28 mouse cellular contexts compared by ENCODE assay signal in the genomic region with DNA sequence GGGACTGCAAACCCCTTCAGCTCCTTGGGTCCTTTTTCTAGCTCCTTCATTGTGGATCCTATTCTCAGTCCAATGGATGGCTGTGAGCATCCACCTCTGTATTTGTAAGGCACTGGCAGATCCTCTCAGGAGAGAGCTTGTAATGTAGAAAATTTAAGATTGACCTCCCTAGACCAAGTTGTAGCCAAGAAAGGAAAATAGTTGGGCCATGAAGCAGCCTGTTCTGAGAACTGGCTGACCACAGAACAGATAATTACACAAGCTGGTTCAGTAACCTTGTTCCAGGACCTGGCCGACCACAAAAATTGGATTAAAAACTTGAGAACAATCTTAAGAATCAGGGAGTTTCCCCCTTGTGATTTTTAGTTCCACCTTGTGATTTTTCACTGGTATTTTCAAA. TPM values are rescaled to one million over a fixed set of nuclear protein-coding genes. Genes with fewer than 3 reads are reported as not detected.
A peak's percentile ranks its signal among the peaks of the same experiment; 100 is the strongest.
DNase-seq lines count a peak whose midpoint lies in the region; ATAC-seq and TF ChIP-seq lines count a peak whose summit lies in the region.
"Had no signal": no experiment of that assay in that cellular context is flagged by ENCODE, and none has a peak within 500 bp of the region (broad histone marks: within the 10 kb centered on the region; RNA-seq: fewer than 3 reads in every experiment).

No protein-coding gene starts in this region.

- TF ChIP-seq RAD21 in MEL (IDR thresholded peaks at IDR 0.05; ENCODE audit: low read depth, low read length) = no peak

- peak; percentile 78 for ATAC-seq in Patski
- ATAC-seq: CD4-positive, CD25-positive, alpha-beta regulatory T cell, adult 4 months; forebrain, embryonic 13.5 days; forebrain, embryonic 15.5 days; forebrain, postnatal 0 days had no signal

- no peaks in the 10 kb centered on the region for H3K79me2 ChIP-seq in MEL (ENCODE audit: control insufficient read depth, insufficient read depth, low read length, poor library complexity)

- no peaks in the 10 kb centered on the region for H3K27me3 ChIP-seq in MEL (ENCODE audit: control insufficient read depth in 1 of 2, insufficient read depth in 2 of 2, low read length in 2 of 2)
- H3K27me3 ChIP-seq in Patski = no peaks in the 10 kb centered on the region
- H3K27me3 ChIP-seq: embryonic facial prominence, embryonic 12.5 days; forebrain, embryonic 13.5 days; forebrain, embryonic 15.5 days had no signal

- POLR2A ChIA-PET in Patski (lab: Charles Lee) = no interaction called here

- peaks cover 0 to 4% of the 10 kb centered on the region in 2 experiments; a peak in 1 of 4 replicates for H3K36me3 ChIP-seq in MEL (ENCODE audit: control insufficient read depth in 1 of 2, insufficient read depth in 2 of 2, low read length in 2 of 2)
- H3K36me3 ChIP-seq: embryonic facial prominence, embryonic 10.5 days; embryonic facial prominence, embryonic 12.5 days; forebrain, embryonic 15.5 days; G1E had no signal

- no peak for TF ChIP-seq EP300 in MEL (IDR thresholded peaks at IDR 0.05; ENCODE audit: low read depth in 1 of 2, low read length in 2 of 2)

- H3K9ac ChIP-seq in MEL (ENCODE audit: control insufficient read depth, low read depth, low read length, poor library complexity, severe bottlenecking) = no peak overlapping the region
- H3K9ac ChIP-seq: embryonic facial prominence, embryonic 12.5 days; forebrain, embryonic 13.5 days; forebrain, embryonic 15.5 days; forebrain, postnatal 0 days had no signal

- TF ChIP-seq CTCF in MEL (IDR thresholded peaks at IDR 0.05 in 2 of 3, conservative IDR thresholded peaks at IDR 0.05 in 1 of 3; ENCODE audit: control insufficient read depth in 1 of 3, insufficient read depth in 1 of 3, low read depth in 2 of 3, low read length in 3 of 3, poor library complexity in 1 of 3, severe bottlenecking in 1 of 3) (no peak), Patski (IDR thresholded peaks at IDR 0.05) (no peak)

- peak; percentile 63 for DNase-seq in heart, adult 11 months
- no peak for DNase-seq in heart, adult 9 months (ENCODE audit: low spot score in 2 of 2)
- DNase-seq in MEL (ENCODE audit: low read depth, low spot score) (no peak), Patski (ENCODE audit: low read depth, low spot score) (peak; percentile 72)
- DNase-seq in lung, postnatal 10 days = no peak
- no peak for DNase-seq in right cerebral cortex, adult 18-20 months
- DNase-seq: adrenal gland, adult 2 months; adrenal gland, postnatal 10 days; adrenal gland, postnatal 25 days; B cell, adult 2 months; cerebellum, adult 11 months; cerebellum, adult 18-20 months; cerebellum, adult 8-10 months; cerebellum, adult 9-11 months; cerebellum, postnatal 14 days; forebrain, postnatal 0 days had no signal

- CTCF ChIA-PET in Patski (lab: Charles Lee) = no interaction called here

- no peak for TF ChIP-seq POLR2A in MEL (IDR thresholded peaks at IDR 0.05; ENCODE audit: control insufficient read depth in 1 of 2, insufficient read depth in 1 of 2, low read depth in 1 of 2, low read length in 2 of 2, poor library complexity in 1 of 2)

- no peak overlapping the region for H3K27ac ChIP-seq in MEL (ENCODE audit: control insufficient read depth, low read depth, low read length)
- H3K27ac ChIP-seq: embryonic facial prominence, embryonic 10.5 days; embryonic facial prominence, embryonic 12.5 days; forebrain, embryonic 13.5 days; forebrain, embryonic 15.5 days had no signal

- no peaks in the 10 kb centered on the region for H3K9me3 ChIP-seq in MEL (replicated peaks; ENCODE audit: insufficient read depth, low read length)
- H3K9me3 ChIP-seq: embryonic facial prominence, embryonic 12.5 days; forebrain, embryonic 13.5 days; forebrain, embryonic 15.5 days; G1E had no signal

- no peak overlapping the region for H3K4me3 ChIP-seq in MEL (ENCODE audit: control insufficient read depth in 1 of 2, insufficient read depth in 1 of 2, low read depth in 2 of 2, low read length in 2 of 2)
- H3K4me3 ChIP-seq: embryonic facial prominence, embryonic 10.5 days; embryonic facial prominence, embryonic 12.5 days; forebrain, embryonic 13.5 days; forebrain, embryonic 15.5 days had no signal

- 0 out of 4 replicates have a peak, but pooled peaks cover 0 to 2% of the 10 kb centered on the region in 2 experiments for H3K4me1 ChIP-seq in MEL (ENCODE audit: control insufficient read depth in 1 of 2, insufficient read depth in 2 of 2, low read length in 2 of 2)
- H3K4me1 ChIP-seq: embryonic facial prominence, embryonic 10.5 days; embryonic facial prominence, embryonic 12.5 days; forebrain, embryonic 13.5 days; forebrain, embryonic 15.5 days had no signal

- in situ Hi-C loops in Patski (cut with MboI; ENCODE audit: low pct_unique_long_range_greater_than_20kb) = loop anchor here (10.0 kb wide), 1 partner anchor 362 kb away; the partner anchor contains the start of gene Gm2022

TF ChIP-seq in MEL, 35 proteins besides CTCF, POLR2A, EP300 and RAD21:
- TF ChIP-seq UBTF (IDR thresholded peaks at IDR 0.05; ENCODE audit: borderline replicate concordance, insufficient read depth, low read depth, low read length) (no peak), MAZ (IDR thresholded peaks at IDR 0.05; ENCODE audit: low read depth, low read length) (no peak), RCOR1 (IDR thresholded peaks at IDR 0.05; ENCODE audit: low read depth, low read length) (0 out of 2 replicates have a peak, but pooled peaks have one; percentile 10), HCFC1 (IDR thresholded peaks at IDR 0.05; ENCODE audit: low read depth, low read length) (no peak)
TF ChIP-seq in MEL: peak in this region for 1.

RNA-seq across cellular contexts. Expression of gene Gm8332, which starts 7.3 kb away (rescaled TPM):
- not detected in 2 replicates for total RNA-seq in MEL (2012; rRNA removed)
- not detected for polyA plus RNA-seq in MEL (2012; ENCODE audit: insufficient read depth in 1 of 2, insufficient read length in 2 of 2, low read depth in 1 of 2, low replicate concordance in 2 of 2, missing spikeins in 1 of 2)
- 14.2 TPM for polyA plus RNA-seq in Patski (2021)
- total RNA-seq: adrenal gland, adult 2 months; adrenal gland, postnatal 10 days; adrenal gland, postnatal 25 days; adrenal gland, postnatal 4 days; CH12.LX; forebrain, postnatal 0 days had no signal
- polyA plus RNA-seq: adrenal gland, adult 2 months; brain, embryonic 14.5 days; CD4-positive, CD25-positive, alpha-beta regulatory T cell, adult 4 months; cortical plate, adult 2 months; embryonic facial prominence, embryonic 10.5 days; embryonic facial prominence, embryonic 12.5 days; embryonic facial prominence, embryonic 14.5 days; forebrain, embryonic 11.5 days; forebrain, embryonic 13.5 days; forebrain, embryonic 15.5 days; forebrain, postnatal 0 days had no signal

RNA-seq across cellular contexts. Expression of gene Gm5662, which starts 17.1 kb away (rescaled TPM):
- not detected in 2 replicates for total RNA-seq in MEL (2012; rRNA removed)
- polyA plus RNA-seq in MEL (2012; ENCODE audit: insufficient read depth in 1 of 2, insufficient read length in 2 of 2, low read depth in 1 of 2, low replicate concordance in 2 of 2, missing spikeins in 1 of 2) (not detected), Patski (2021) (0.63 TPM)
- total RNA-seq: adrenal gland, adult 2 months; adrenal gland, postnatal 10 days; adrenal gland, postnatal 25 days; adrenal gland, postnatal 4 days; CH12.LX; forebrain, postnatal 0 days had no signal
- polyA plus RNA-seq: adrenal gland, adult 2 months; brain, embryonic 14.5 days; CD4-positive, CD25-positive, alpha-beta regulatory T cell, adult 4 months; cortical plate, adult 2 months; embryonic facial prominence, embryonic 10.5 days; embryonic facial prominence, embryonic 12.5 days; embryonic facial prominence, embryonic 14.5 days; forebrain, embryonic 11.5 days; forebrain, embryonic 13.5 days; forebrain, embryonic 15.5 days; forebrain, postnatal 0 days had no signal

Comparison
In these comparisons a context has a peak if more than half of its experiments do, and no peak if none do; other contexts are left out.
1. DNase-seq: peak in heart, adult 11 months (single experiment) and Patski (single experiment); none in heart, adult 9 months (0 of 2), MEL (single experiment), lung, postnatal 10 days (single experiment) and right cerebral cortex, adult 18-20 months (single experiment).
2. RNA of gene Gm8332, which starts 7.3 kb away (polyA plus RNA-seq): 14.2 TPM in Patski (single experiment); not detected in MEL; every median in the first group is over 10 times any median in the second.